Mouse (Mus musculus) CD4-positive helper T cell, adult 2 months (primary cell): ENCODE results near the gene Spsb4.

ENCODE experiments used
- DNase-seq: peaks from one replicate; pipeline ENCODE4 v3.0.0-alpha.2; 2012; ENCODE audit warnings: low read depth, missing footprints, low spot score

Gene Spsb4

GRCm38 (mm10) chr9:97017121-97017810 is 1.4 kb downstream of the Spsb4 start:
- no peak for DNase-seq

GRCm38 (mm10) chr9:97015751-97016150 is 2.9 kb downstream of the Spsb4 start:
- no peak for DNase-seq

DNA sequence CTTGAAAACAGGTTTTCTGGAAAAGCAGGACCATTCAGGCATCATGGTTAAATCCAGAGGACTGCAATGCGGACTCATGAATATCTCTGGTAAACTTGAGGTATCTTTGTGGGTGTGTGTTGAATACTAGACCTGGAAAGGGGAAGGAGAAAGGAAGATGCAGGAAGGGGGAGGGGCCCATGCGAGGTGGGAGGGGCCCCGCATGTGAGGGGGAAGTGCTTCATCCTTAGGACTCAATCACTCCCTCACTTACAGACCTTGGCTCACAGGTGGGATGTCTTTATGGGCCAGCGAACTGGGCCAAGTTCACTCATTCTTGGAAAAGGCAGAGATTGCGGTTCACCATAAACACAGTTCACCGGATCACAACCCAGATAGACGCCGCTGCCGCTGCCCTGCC is 4.9 kb downstream of the Spsb4 start:
- no peak for DNase-seq

- no peak for DNase-seq
Measured at GRCm38 (mm10) chr9:97013153-97013552, 5.5 kb downstream of the Spsb4 start.

DNA sequence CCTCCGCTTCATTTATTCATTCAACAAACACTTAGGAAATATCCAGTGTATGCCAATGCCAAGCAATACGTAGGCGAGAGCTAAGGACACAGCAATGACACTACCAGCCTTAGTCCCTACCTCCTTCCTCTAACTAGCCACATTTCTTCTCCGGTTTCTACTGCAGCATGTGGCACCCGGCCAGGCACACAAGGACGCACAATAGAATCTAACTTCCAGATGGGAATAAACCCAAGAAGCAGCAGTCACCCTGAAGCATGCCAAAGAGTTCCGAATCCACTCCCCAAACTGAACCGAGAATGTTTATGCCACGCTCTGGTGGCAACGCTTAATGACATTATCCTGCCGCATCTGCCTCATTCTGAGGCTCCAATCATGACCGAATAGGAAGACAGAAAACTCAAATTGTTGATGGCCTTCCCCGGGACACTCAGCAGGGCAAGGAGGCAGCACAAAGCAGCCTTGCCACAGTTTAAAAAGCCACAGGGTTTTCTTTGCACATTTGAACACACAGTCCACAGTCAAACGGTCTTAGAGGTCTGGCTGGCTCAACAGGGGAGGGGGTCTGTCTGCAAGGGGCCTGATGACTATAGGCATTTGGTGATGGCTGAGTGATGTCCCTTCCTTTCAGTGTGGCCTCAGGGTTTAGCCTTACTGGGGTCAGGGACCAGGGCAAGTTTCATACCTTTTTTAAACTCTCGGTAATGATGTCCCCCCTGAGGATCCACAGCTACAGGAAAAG is 7.0 kb downstream of the Spsb4 start:
- DNase-seq, result no peak

GRCm38 (mm10) chr9:97010447-97010846 is 8.2 kb downstream of the Spsb4 start:
- no peak for DNase-seq

- no peak for DNase-seq
Measured at GRCm38 (mm10) chr9:97004726-97005125, 13.9 kb downstream of the Spsb4 start.

- DNase-seq, result no peak
Measured at GRCm38 (mm10) chr9:97003173-97003572, 15.5 kb downstream of the Spsb4 start.

DNA sequence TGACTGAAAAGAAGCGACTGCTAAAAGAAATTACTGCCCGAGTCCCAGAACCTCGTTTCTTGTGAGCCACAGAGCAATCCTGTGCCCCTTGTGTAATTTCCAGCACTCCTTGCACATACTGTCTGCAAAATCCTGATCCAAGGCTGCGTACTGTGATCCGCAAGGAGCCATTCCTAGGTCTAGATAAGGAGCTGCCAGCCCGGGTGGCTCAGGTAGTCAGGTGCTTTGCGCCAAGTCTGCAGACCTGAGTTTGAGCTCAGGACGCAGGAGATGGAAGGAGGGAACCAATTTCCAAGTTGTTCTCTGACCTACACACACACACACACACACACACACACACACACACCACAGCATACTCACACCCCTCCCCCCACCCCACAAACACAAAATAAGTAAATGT is 16.0 kb downstream of the Spsb4 start:
- no peak for DNase-seq

GRCm38 (mm10) chr9:97002025-97002424 is 16.6 kb downstream of the Spsb4 start:
- no peak for DNase-seq

DNA sequence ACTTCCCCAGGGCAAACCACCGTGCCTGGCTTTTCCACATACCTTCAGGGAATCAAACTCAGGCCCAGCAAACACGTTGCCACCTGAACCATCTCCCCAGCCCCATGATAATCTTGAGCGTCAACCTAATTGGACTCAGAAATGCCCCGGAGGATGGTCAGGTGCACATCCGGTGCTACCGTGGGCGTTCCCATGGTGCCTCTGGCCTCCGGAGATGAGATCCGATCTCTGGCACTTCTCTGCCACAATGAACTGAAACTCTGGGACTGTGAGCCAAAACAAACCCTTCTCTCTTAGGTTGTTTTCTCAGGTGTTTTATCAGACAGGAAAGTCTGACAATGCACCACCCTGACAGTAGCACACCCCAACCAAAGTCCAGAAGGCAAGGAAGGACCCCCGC is 17.2 kb downstream of the Spsb4 start:
- no peak for DNase-seq

GRCm38 (mm10) chr9:96995717-96996116 is 22.9 kb downstream of the Spsb4 start:
- no peak for DNase-seq

DNA sequence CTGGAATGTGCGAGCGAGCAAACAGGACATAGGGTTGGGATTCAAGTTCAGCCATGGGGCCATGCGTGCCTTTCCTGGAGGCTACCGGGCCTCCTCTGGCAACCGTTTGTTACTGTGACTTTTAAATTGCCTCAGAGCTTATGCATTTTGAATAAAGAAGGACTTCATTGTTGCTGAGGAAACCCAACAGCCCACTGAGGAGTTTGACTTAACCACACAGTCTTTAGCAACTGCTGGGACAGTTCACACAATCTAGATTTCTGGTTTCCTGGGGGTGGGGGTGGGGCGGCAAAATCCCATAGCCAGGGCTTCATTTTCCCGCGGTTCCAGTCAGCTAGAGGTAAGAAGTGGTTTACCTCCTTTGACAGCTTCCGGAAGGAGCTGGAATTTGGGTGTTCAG is 23.9 kb downstream of the Spsb4 start:
- DNase-seq, result no peak

DNA sequence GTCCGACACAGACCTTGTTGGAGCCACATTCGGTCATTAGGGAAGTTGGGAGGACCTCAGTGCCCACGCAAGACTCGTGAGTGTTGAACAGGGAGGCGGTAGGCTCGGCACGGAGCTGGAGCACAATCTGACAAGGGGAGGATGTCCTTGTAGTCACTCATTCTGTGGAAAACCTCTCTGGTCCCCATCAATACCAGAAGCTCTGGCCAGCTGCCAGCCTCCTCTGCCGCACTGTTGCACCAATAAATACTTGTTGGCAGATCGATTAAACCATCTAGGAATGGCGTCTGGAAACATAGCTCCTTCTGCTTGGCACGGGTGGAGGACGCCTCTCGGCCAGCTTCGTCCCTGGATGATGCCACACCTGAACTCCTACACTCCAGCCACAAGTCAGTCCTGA is 27.5 kb downstream of the Spsb4 start:
- no peak for DNase-seq

DNA sequence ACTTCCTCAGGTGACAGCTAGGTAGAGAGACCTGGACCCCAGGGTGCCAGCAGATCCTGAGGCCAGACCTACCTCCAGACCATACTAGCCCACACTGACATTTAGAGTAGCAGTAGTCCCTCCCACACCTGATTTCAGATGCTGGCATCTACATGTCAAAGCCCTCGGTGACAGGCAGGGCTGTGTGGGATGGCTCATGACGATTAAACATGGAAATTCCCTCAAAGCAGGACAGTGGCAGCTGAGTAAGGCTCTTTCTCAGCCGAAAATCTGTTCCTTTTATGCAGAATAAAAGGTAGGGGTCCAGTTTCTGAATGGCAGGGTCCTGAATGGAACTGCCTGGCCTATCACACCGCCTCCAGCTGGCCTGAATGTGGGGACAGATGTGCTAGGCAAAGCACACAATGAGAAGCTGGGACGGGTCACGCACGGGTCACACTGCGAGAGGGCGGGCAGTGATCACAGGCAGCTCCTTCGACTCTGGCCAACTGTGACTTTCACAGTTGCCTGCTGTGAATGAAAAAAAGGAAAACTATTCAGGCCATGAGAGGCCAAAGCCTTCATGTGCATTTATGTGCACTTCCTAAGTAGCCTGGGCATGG is 29.2 kb downstream of the Spsb4 start:
- DNase-seq, result no peak

DNA sequence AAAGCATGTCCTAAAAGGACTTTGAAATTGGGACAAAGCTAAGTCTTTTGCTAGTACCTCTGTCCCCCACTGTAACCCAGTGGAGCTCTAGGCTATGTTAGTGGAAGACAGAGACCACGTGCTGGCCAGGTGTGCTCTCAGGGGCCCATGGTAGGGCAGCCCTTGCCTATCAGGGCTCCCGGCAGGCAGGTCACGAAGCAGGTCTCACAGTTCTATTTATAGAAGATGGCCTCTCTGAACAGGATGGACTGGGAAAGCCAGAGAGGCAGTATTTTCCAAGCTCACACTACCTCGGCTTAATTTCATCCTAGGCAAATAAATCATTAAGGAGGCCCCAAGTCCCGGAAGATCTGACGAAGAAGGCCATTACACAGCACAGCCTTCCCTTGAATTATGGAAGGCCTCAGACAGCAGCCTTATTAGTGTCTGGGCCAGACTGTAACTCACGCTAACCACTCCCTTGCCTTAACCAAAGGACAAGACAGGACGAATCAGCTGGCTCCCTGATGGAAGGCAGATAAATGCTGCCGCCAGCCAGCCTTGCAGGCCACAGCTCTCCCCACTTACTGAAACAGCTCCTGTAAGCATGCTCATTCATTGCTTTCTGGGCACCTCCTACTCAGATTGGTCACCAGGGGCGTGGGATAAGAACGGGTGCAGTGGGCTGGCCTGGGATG is 31.7 kb downstream of the Spsb4 start:
- no peak for DNase-seq

- no peak for DNase-seq
Measured at GRCm38 (mm10) chr9:96984034-96984433, 34.6 kb downstream of the Spsb4 start.

GRCm38 (mm10) chr9:96982940-96983339 is 35.7 kb downstream of the Spsb4 start:
- no peak for DNase-seq

DNA sequence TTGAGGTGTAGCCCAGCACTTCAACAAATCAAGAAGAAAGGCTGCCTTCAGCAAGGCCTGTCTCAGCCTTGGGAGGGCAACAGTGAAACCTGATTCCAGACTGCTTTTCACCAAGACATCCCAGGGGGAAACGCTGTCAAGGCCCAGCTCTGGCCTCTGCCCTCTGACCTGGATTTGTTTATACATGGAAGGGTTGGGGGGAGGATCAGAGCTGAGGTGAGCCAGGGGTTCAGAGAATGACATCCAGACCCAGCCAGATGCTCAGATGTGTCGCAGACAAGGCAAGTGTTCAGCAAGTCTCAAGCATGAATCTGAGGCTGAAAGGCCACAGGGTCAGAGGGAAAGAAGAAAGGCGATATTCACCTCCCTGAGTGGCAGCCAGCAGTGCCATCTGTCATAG is 36.3 kb downstream of the Spsb4 start:
- DNase-seq, result no peak

GRCm38 (mm10) chr9:96981836-96982235 is 36.8 kb downstream of the Spsb4 start:
- no peak for DNase-seq

GRCm38 (mm10) chr9:96981121-96981520 is 37.5 kb downstream of the Spsb4 start:
- no peak for DNase-seq
